Mouse (Mus musculus): ENCODE measurements at regions not wholly inside any gene's neighbourhood (a gene's known extent, or its start where the extent isn't known, plus 50 kb on each side); places are given as distances from the start of the nearest gene placed in this dataset.

DNA sequence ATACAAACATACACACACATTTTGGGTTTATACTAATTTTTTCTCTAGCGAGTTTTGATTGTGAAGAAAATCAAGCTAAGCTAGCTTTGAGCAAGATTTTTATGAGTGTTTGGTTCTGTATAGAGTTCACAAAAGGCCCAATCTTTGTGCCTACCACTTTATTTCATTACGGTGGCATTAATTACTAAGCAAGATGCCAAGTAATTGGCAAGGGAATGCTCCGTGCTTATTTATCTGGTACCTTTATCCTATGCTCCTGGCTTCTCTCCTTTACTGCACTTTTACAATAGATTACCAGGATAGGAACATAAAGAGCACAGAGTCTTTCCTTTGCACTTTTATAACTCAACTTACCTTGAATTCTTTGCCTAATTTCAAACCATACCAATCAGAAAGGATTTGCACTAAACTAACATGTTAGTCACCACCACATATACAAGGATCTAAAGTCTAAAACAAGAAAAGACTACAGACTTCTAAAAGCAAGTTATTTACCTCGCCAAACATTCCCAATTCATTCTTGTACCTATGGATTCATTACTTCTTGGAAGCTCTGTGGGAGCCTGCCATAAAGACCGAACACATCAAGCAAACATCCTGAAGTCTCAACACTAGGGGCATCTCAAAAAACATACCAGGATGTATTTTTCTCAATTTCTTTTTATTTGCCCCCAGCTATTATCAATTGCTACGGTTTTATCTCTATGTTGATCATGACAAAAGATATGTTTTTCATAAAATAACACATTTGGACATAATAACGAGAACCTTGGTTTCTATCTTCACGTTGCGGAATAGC is 537.5 kb downstream of the Prkd1 start:
- ATAC-seq (replicated peaks; ENCODE audit: low FRiP score, poor library complexity, severe bottlenecking), result no peak

DNA sequence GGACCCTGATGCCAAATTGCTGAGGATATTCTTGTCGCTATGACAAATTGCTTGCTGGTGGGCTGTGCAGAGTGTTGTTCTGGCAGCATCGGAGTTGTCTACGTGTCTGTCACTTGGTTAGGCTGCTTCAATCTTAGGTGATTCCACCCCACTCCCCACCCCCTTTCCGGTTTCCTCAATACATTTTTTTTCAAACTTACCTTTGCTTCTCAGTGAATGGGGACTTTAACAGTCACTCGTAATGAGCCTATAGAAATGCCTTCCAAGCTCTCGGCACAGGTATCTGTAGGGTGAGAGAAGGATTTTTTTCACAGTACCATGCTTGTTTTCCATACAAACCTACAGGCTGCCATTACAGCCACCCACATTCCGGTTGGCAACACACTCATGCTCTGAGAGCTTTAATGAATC is 536.8 kb downstream of the Prkd1 start:
- no peak for ATAC-seq (replicated peaks; ENCODE audit: low FRiP score, poor library complexity, severe bottlenecking)

DNA sequence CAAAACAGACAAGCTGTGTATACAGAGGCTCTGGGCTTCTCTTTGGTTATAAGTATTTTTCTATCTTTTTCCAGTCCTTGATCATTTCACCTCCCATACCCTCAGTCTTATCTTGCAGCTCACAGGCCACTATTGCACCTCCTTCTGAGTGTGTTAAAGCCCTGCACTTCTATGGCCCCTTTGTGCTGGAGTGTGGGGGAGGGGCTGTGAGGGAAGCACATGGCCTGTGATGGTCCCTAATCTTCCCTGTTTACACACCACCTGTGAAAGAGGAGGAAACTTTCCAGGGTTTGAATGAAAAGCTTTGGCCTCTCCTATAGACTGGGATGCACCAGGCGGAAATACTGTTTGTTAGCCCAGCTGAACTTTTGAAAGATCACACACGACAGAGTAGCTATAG is 533.0 kb downstream of the Prkd1 start:
- no peak for ATAC-seq (replicated peaks; ENCODE audit: low FRiP score, poor library complexity, severe bottlenecking)

DNA sequence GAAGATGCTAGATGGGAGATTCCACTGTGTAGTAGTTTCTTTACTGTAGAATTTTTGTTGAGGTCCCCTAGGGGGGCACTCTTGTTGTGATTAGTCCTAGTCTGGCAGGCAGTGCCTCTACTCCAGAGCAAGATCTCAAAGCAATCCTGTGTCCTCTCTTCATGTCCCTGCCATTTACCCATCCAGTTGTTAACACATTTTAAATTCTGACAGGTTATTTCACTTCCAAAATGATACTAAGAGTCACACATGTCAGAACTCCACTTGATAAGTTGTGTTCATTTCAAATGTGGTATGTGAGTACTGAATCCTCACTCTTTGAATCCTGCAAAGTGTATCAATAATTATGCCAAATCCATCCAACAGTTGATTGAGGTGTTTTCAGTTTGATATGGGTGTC is 530.6 kb downstream of the Prkd1 start:
- no peak for ATAC-seq (replicated peaks; ENCODE audit: low FRiP score, poor library complexity, severe bottlenecking)

DNA sequence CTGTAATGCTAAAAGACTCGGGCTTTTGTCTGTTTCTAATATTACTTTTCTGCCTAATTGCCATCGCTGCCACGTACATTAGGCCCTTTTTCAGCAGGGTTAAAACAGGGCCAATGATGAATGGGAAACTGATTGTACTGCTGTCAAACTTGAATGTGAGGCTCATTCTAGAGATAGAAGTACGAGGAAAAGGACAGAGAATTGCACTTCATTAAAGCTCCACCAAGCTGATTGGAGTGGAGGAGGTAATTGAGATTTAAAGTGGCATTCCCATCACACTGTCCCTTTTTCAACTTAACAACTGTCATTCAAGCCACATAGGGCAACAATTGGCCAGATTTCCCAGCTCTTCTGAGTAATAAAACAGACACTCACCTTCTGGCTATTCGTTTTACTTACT is 526.8 kb downstream of the Prkd1 start:
- no peak for ATAC-seq (replicated peaks; ENCODE audit: low FRiP score, poor library complexity, severe bottlenecking)

DNA sequence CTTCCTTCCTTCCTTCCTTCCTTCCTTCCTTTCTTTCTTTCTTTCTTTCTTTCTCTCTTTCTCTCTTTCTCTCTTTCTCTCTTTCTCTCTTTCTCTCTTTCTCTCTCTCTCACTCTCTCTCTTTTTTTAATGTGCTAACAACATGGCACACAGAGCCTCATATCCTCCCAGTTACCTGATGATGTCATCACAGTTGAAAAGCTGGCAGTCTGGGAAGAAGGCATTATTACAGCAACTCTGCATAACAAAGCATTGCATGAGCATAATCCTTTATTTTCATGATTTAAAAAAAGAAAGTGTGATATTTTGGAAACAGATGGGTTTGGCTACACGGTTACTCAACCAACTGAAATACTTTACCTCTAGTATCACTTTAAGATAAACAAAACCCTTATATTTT is 525.9 kb downstream of the Prkd1 start:
- no peak for ATAC-seq (replicated peaks; ENCODE audit: low FRiP score, poor library complexity, severe bottlenecking)

DNA sequence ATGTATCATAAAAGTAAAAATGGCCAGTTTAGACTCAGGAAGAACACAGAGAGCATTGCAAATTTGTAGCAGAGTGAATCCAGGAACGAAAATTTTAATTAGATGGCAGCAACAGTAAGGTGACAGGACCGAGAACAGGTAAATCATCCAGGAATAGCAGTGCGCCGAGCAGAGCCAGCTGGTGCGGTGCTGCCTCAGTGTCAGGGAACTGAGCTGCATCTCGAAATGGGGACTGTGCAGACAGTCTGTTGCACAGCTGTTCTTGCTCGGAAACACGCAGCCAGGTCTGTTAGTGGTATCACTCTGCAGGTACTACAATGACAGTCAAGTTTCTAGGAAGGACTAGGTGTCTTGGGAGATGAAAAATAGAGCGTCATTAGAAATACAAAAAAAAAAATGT is 490.8 kb downstream of the Prkd1 start:
- ATAC-seq (replicated peaks; ENCODE audit: low FRiP score, poor library complexity, severe bottlenecking), result no peak

DNA sequence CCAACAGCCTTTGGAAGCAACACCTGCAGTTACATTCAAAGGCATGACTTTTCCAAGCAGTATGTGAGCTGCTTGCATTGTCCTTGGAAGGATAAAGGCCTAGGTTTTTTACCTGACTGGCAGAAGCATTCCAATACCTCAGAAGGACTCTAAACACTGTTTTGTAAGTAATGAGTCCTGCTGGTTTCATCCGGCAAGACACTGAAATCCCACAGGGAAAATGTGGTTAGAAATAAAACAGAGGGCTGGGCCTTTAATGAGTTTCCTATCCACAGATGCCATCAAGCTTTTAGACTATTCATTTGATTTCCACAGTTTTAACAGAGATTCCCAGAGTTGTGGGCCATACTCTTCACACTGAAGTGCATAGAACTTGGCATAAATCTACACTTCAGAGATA is 461.6 kb downstream of the Prkd1 start:
- no peak for ATAC-seq (replicated peaks; ENCODE audit: low FRiP score, poor library complexity, severe bottlenecking)

DNA sequence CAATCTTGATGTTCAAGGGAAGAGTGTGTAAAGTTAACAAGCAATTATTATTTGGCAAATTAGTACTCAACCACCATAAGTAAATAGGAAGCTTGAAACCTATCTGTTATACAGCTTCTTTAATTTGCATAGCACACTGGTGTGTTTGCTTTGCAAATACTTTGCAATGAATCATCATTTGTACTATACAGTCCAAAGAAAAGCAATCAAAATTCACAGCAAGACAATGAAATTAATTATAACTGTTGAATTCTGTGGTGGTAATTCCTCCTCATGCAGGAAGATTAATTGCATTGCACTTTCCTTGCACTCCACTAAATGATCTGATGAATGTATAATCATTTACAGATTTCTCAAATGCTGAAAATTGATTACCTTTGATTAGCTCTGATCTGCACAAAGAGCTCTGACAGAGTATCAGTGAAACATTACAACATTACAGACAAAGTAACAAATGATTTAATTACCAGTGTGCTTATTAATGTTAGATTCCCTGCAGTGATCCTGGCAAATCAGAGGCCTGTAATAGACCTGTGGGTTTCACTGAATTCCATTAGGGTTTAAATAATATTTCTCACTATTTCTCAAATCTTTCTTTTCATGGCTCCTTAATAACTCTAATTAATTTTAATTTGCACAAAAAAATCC is 457.9 kb downstream of the Prkd1 start:
- ATAC-seq (replicated peaks; ENCODE audit: low FRiP score, poor library complexity, severe bottlenecking), result no peak

DNA sequence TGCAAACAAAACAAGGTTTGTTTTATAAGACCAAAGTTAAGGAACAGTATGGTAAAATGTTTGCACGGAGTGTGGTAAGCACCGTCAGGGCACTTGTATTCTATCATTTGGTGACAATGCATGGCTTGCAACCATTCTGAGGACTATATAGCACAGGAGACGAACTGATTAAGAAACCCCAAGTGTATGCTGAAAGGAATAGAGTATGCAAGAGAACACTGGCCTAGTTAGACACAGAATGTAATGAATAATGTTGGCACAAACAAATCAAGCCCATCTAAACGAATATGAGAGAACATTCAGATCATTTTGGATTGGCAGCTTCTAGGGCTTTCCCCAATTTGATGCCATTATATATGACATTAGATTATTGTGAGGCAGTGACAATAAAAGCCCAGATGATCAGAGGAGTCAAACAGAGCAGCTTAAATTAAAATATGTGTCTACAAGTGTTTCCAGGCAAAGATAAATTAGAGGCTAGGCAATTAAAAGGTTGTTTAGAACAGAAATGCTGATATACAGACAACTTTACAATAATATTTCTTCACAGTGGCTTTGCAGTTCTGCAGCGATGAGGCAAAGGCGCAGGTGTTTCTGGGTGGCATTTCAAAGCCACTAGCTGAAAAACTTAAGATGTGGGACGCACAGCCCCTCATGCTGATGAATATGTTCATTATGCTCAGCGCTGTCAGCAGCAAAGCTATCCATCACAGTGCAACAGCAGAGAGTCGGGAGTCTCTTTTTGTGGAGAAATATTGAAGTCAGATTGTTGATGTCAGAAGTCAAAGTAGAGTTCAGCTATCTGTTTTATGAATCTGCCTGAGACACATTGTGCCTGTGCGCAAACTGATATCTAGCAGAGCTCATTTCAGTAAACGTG is 456.9 kb downstream of the Prkd1 start:
- no peak for ATAC-seq (replicated peaks; ENCODE audit: low FRiP score, poor library complexity, severe bottlenecking)

DNA sequence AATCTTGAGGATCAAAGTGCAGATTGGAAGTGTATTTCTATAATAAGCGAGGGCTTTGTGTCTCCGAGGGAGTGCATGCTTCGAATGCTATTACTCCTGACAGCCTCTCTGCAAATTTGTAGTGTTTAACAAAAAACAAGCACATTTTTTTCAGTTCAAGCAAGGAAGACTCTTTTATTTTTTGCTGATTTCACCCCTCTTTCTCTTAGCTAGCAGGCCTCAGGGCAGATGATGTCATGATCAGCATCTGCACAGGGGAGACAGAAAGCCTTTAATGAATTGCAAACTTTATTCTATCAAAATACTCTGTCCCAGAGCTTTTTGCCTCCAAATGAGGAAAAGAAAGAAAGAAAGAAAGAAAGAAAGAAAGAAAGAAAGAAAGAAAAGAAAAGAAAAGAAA is 455.4 kb downstream of the Prkd1 start:
- no peak for ATAC-seq (replicated peaks; ENCODE audit: low FRiP score, poor library complexity, severe bottlenecking)

DNA sequence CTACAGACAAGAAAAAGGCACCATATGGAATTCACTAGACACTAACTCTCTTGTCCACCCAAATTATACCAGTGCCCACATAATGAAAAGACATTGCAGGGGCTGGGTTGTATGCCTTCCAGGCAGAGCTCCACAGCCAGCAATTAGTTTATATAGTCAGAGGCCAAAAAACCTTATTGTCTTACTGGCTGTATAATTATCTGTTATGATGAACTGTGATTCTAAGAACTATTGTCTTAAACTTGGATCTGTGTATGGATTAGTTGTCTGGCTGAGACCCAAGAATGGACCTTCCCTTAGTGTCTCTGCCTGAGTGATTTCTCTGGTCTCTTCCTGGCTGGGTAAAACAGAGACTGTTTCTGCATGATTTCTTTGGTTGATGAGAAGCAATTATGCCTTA is 454.2 kb downstream of the Prkd1 start:
- ATAC-seq (replicated peaks; ENCODE audit: low FRiP score, poor library complexity, severe bottlenecking), result no peak

DNA sequence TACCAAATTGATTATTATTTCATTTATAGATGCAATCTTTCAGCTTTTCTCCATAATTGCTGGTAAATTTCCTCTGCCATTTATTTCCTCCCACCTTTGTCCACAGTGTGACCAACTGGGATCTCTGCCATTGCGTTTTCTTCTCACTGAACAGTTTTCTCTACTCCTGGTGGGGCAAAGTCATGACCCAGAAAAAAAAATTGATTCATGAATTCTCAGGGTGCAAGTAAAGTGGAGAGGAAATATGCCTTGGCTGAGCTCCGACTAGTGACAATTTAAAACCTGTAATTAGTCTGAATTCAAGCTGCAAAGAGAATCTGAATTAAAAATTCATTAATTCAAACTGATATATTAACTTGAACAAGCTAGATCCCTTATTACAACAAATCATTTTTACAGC is 452.6 kb downstream of the Prkd1 start:
- no peak for ATAC-seq (replicated peaks; ENCODE audit: low FRiP score, poor library complexity, severe bottlenecking)

DNA sequence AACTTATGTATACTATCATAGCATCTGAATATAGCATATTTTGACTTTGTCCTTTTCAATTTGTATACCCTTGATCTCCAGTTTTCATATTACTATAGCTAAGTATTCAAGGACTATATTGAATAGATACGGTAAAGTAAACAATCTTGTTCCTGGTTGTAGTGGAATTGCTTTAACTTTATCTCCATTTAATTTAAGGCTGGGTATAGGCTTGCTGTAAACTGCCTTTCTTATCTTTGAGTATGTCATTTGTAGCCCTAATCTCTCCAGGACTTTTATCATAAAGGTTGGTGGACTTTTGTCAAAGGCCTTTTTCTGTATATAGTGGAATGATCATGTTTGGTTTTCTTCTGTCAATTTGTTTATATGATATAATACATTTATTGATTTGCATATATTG is 407.8 kb downstream of the Prkd1 start:
- no peak for ATAC-seq (replicated peaks; ENCODE audit: low FRiP score, poor library complexity, severe bottlenecking)

DNA sequence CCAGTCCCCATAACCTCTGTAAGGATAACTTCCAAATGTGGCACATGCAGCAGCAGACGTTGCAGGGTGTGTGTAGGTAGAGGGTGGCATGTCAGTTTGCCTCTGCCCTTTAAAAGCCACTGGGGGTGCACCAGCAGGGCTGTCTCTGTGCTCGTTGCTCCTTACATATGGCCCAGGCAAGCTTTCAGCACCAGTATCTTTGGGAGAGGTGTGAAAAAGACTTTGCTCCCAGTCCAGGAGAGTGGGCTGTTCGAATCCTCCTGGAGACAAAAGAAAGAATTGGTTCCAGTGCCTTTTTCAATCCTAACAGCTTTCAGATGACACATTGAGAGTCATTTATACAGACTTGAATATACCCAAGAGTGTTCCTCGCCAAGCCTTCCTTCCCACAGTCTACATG is 390.0 kb downstream of the Prkd1 start:
- ATAC-seq (replicated peaks; ENCODE audit: low FRiP score, poor library complexity, severe bottlenecking), result no peak

DNA sequence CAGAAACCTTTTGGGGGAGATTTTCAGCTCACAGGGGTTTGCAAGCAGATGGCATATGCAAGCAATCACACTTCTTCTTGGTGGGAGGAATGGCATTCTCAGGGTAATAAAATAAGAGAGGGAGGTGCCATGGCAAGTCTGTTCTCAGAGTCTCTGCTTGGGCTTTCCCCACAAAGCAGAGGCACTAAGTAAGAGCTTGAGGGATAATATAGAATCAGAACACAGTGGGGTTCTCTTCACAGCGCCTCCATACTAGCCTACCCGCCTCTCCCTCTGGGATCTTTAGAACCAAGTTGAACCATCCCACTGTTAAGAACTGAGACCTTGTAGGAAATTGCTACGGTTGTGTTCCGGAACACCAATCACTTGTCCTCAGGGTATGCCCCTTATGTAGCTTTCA is 387.8 kb downstream of the Prkd1 start:
- no peak for ATAC-seq (replicated peaks; ENCODE audit: low FRiP score, poor library complexity, severe bottlenecking)

DNA sequence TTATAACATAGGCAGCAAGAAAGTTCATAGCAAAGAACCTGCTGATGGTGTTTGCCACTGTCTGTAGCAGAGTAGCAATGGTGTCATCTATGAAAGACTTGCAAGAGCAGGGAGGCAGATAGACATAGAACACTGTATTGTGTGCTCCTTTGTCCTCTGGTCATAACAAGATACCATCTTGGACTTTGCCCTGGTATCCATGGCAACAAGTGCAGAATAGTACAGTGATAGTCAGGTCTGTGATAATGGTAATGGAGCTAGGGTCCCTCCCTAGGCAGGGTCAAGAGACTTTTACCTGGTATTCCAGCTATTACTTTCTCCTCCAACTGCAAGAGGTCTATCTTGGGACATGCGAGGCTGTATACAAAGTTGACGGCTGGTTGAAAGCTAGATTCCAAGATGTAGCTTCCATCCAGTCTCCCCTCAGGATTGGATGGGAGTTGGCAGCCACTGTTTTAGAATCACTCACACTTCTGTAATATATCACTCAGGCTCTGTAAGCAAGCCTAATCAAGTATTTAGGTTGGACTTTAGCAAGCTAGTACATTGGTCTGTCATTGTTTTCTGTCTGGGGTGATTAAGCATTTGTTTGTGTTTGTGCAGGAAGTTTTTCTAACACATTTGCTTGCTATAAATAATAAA is 375.5 kb downstream of the Prkd1 start:
- ATAC-seq (replicated peaks; ENCODE audit: low FRiP score, poor library complexity, severe bottlenecking), result no peak

DNA sequence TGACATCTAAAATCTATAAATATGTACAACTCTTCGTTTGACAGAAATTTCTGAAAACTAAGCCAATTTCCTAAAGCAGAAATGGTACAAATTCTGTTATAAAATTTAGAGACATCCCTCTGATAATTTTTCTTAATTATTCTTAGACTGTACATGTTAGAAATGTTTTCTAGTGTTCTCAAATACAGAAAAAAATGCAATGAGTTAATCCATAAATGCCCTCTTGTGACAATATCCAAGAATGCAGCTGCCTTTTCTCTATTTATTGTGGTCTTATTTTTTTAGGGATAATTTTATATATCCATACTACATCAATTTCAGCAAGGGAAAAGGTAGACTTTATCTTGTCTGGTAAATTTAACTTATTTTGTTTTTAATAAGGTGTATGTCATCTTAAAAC is 367.3 kb downstream of the Prkd1 start:
- ATAC-seq (replicated peaks; ENCODE audit: low FRiP score, poor library complexity, severe bottlenecking), result no peak
